Mouse (Mus musculus) embryonic facial prominence, embryonic 12.5 days (tissue): ENCODE measurements around the gene Vmp1. TPM values are rescaled to one million over a fixed set of nuclear protein-coding genes. Genes with fewer than 3 reads are reported as not detected.

Experiments used
- ATAC-seq: fragments of 200-750 bp; cut with Nextera tagmentation; 2 replicates; pipeline ENCODE4 v1.8.0; 2017; ENCODE audit not compliant: insufficient number of reproducible peaks, insufficient read depth, low FRiP score, low TSS enrichment
- H3K27ac ChIP-seq: fragments of 300-500 bp; sonication (generic); 2 replicates; pipeline ENCODE4 v1.5.1; 2016; ENCODE audit warnings: mild to moderate bottlenecking
- H3K27me3 ChIP-seq: fragments of 300-500 bp; sonication (generic); 2 replicates; pipeline ENCODE4 v1.6.1; 2016; ENCODE audit warnings: mild to moderate bottlenecking, moderate library complexity
- H3K36me3 ChIP-seq: fragments of 300-500 bp; sonication (generic); 2 replicates; pipeline ENCODE4 v1.6.1; 2016; ENCODE audit warnings: mild to moderate bottlenecking
- H3K4me1 ChIP-seq: fragments of 300-500 bp; sonication (generic); 2 replicates; pipeline ENCODE4 v1.6.1; 2016
- H3K4me2 ChIP-seq: fragments of 300-500 bp; sonication (generic); replicated peaks from 2 replicates; pipeline ENCODE4 v1.6.1; 2016; ENCODE audit warnings: mild to moderate bottlenecking, moderate library complexity
- H3K4me3 ChIP-seq: fragments of 300-500 bp; sonication (generic); 2 replicates; pipeline ENCODE4 v1.5.1; 2016; ENCODE audit warnings: mild to moderate bottlenecking
- H3K9ac ChIP-seq: fragments of 300-500 bp; sonication (generic); 2 replicates; pipeline ENCODE4 v1.6.1; 2016; ENCODE audit warnings: mild to moderate bottlenecking, moderate library complexity
- H3K9me3 ChIP-seq: fragments of 300-500 bp; sonication (generic); 2 replicates; pipeline ENCODE4 v1.6.1; 2016; ENCODE audit warnings: mild to moderate bottlenecking, moderate library complexity
- WGBS: fragments of 180-500 bp; shearing (Covaris S2); methylation state at CpG from one replicate; pipeline ENCODE4 v1.1.7; 2016; 5-methylcytosine and 5-hydroxymethylcytosine counted together
- polyA plus RNA-seq: library from polyadenylated mRNA; unstranded; fragments of >200 nt; fragmentation: Nextera tagmentation; extraction: Ambion mirVana; gene quantifications from 2 replicates; pipeline ENCODE4 v1.2.1, GENCODE M21; 2016

Vmp1 gene
- polyA plus RNA-seq, 1 experiment from 2014 or later, result 84.7 TPM

DNA sequence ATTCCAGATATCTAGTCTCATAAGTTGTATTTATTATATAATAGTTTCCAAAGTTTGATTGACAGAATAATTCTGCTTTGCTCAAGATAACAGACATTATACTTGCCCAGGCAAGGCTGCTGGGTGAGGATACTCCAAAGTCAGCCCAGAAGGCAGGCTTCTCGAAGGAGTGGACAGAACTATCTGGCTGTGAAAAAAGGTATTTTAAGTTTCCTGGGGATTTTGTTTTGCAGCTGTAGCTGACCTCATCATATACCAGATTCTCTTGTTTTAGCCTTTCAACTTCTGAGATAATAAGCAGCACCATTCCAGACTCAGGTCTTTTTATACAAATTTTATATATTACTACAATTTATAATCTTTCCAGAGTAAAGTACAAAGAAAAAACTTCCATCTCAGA, 34.1 kb downstream of the Vmp1 start:
- no peaks in the 10 kb centered on the region for H3K9me3 ChIP-seq
- ATAC-seq, result no peak
- no peak overlapping the region for H3K4me2 ChIP-seq
- no peak overlapping the region for H3K27ac ChIP-seq
- 71% methylated on average over 1 of the region's 1 CpGs for WGBS
- H3K4me3 ChIP-seq, result no peak overlapping the region
- no peak overlapping the region for H3K9ac ChIP-seq
- H3K27me3 ChIP-seq, result no peaks in the 10 kb centered on the region
- no peaks in the 10 kb centered on the region for H3K4me1 ChIP-seq
- H3K36me3 ChIP-seq, result no peaks in the 10 kb centered on the region

DNA sequence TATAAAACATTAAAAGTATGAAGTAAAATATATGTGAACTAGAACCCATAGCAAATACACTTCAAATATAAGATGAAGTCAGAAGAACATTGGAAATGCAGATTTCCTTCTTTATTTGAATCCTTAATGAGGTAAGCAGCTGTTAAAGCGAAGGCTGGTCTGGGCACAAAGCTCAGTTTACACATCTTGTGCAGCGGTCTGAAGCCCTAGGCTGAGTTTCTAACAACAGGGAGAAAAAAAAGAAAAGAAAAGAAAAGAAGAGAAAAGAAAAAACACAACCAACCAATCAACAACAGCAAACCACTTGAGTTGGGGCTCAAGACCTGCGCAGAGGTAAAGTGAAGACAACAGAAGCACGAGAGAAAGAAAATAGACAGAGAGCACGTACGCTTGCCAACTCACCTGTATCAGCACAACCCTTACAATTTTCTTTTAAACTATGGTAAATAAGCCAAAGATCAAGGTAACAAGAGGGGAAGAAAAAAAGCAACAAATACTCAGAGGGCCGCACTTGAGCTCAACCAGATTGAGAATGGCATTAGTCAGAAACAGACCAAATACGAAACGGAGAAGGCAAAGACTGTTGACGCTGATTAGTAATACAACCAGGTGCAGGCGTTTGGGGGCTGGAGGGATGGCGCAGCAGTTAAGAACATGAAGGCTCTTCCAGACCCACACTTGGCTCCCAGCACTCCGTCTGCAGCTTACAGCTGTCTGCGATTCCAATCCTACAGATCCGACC, 35.8 kb downstream of the Vmp1 start:
- Histone ChIP-seq H3K27ac (no peak overlapping the region), H3K4me2 (no peak overlapping the region), H3K27me3 (no peaks in the 10 kb centered on the region), H3K36me3 (no peaks in the 10 kb centered on the region), H3K9ac (no peak overlapping the region), H3K4me1 (no peaks in the 10 kb centered on the region), H3K4me3 (no peak overlapping the region), H3K9me3 (no peaks in the 10 kb centered on the region)
- ATAC-seq, result no peak
- WGBS, result 70% methylated on average over 15 of the region's 15 CpGs

DNA sequence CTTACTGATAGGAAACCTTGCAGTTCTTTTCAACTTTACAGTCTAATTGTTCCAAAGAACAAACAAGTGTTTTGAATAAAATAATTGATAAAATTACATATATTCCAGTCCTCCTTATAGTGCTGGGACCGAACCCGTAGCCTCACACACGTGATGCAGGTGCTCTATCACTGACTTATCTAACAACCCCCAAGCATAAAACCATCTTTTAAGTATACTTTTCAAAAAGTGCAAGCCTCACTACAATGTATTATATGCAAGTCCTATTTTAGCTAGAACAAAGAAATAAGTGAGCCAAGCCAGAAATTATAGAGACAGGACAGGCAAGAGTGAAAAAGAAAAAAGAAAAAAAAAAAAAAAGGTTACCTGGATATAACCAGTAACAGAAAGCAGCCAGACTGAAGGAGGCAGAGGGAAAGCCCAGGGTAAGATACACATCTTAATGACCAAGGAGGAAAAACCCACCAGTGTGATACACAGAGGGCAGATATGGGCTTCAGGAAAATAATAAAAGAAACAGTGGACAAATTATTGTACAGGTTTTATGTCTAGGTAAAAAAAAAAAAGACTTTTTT, 36.7 kb downstream of the Vmp1 start:
- Histone ChIP-seq H3K4me1 (no peaks in the 10 kb centered on the region), H3K36me3 (no peaks in the 10 kb centered on the region), H3K27me3 (no peaks in the 10 kb centered on the region), H3K27ac (no peak overlapping the region), H3K4me3 (no peak overlapping the region), H3K9ac (no peak overlapping the region), H3K4me2 (no peak overlapping the region), H3K9me3 (no peaks in the 10 kb centered on the region)
- no peak for ATAC-seq
- WGBS, result 88% methylated on average over 3 of the region's 3 CpGs

DNA sequence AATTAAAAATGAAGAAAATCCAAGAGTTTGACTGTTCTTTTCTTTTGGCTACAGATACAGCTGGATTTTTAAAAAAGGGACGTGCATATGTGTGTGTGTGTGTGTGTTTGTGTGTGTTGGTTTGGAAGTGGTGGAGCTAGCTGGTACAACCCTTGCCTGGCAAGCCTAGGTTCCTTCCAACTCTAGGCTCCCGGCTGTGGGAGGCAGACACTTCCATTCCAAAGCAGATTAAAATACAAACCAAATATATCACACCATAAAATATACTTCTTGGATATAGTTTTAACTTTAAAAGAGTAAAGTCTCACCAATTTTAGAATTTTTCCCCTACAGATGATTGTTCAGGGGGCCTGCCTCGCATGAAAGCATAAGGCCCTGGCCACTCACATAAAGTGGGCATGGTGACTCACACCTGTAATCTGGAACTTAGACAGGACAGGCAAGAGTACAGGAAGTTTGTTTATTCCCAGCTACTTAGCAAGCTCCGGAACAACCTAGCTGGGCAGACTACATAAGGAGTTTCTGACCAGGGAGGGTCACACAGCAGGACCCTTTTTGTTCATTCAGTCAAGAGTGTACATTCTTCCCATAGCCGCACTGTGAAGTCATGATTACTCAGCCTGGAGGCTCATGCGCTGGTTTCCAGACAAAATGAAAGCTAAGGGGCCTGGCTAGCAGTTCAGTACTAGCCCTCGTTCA, 37.4 kb downstream of the Vmp1 start:
- Histone ChIP-seq H3K27me3 (no peaks in the 10 kb centered on the region), H3K4me3 (no peak overlapping the region), H3K36me3 (no peaks in the 10 kb centered on the region), H3K9me3 (no peaks in the 10 kb centered on the region), H3K27ac (no peak overlapping the region), H3K4me1 (no peaks in the 10 kb centered on the region), H3K9ac (no peak overlapping the region), H3K4me2 (no peak overlapping the region)
- WGBS, result 64% methylated on average over 7 of the region's 7 CpGs
- ATAC-seq, result no peak

DNA sequence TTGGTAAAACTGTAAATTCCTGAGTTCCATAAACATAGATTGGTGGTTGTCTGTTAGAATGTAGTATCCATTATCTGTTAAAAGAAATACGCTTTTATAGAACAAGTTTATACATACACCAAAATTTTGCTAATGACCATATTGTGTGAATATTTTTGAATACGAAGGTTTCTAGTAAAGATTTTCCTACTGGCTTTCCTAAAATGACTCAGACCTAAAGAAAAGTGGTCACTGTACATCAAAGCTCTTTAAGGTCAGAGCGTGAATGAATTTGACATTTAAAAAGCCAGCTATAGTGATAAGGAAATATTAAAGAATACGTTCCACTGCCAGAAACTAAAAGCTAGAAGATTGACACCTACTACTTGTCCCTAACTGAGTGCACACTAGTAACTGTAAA, 39.1 kb downstream of the Vmp1 start:
- H3K36me3 ChIP-seq, result no peaks in the 10 kb centered on the region
- H3K9me3 ChIP-seq, result no peaks in the 10 kb centered on the region
- 96% methylated on average over 4 of the region's 4 CpGs for whole genome bisulfite sequencing
- H3K9ac ChIP-seq, result no peak overlapping the region
- H3K27ac ChIP-seq, result no peak overlapping the region
- no peak overlapping the region for H3K4me2 ChIP-seq
- ATAC-seq, result no peak
- no peaks in the 10 kb centered on the region for H3K4me1 ChIP-seq
- no peaks in the 10 kb centered on the region for H3K27me3 ChIP-seq
- H3K4me3 ChIP-seq, result no peak overlapping the region

DNA sequence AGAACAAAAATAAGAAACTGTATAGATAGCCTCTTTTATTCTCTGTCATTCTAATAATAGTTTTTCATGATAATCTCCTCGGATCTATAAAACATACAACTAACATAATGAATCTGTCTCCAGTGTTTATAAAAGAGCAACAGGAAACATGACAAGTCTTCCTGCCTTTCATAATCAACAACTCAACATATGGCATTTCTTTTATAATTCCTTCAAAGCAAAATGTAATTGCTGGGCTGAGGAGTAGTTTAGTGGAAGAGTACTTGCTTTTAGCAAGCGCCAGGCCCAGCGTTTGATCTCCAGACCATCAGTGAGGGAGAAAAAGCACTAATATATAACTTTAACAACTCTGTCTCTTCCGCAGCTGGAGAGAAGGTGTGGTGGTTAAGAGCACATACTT, 41.9 kb downstream of the Vmp1 start:
- Histone ChIP-seq H3K4me3 (no peak overlapping the region), H3K36me3 (no peaks in the 10 kb centered on the region), H3K9me3 (no peaks in the 10 kb centered on the region), H3K4me1 (no peaks in the 10 kb centered on the region), H3K4me2 (no peak overlapping the region), H3K27ac (no peak overlapping the region), H3K9ac (no peak overlapping the region), H3K27me3 (no peaks in the 10 kb centered on the region)
- 87% methylated on average over 4 of the region's 4 CpGs for WGBS
- no peak for ATAC-seq

DNA sequence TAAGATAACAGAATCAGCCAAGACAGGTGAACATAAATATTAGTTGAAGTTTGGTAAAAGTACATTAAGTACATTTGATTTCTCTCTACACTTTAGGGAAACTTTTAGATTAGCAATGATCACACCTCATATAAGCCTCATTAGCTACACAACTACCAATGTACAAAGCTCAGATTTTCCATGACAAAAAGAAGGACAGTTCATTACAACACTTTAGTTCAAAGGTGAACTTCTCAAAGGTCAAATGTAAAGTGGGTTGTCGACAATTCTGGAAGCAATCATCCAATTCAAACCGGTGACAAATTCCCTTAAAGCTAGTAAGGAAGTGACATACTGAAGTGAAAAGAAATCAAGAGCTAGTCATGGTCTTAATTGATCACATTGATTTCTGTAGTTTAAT, 45.9 kb downstream of the Vmp1 start:
- Histone ChIP-seq H3K9me3 (no peaks in the 10 kb centered on the region), H3K4me2 (no peak overlapping the region), H3K4me3 (no peak overlapping the region), H3K9ac (no peak overlapping the region), H3K36me3 (no peaks in the 10 kb centered on the region; the same call in 1 of the 2 replicates), H3K27me3 (no peaks in the 10 kb centered on the region), H3K27ac (no peak overlapping the region), H3K4me1 (no peaks in the 10 kb centered on the region)
- no peak for ATAC-seq
- WGBS, result 55% methylated on average over 2 of the region's 2 CpGs

DNA sequence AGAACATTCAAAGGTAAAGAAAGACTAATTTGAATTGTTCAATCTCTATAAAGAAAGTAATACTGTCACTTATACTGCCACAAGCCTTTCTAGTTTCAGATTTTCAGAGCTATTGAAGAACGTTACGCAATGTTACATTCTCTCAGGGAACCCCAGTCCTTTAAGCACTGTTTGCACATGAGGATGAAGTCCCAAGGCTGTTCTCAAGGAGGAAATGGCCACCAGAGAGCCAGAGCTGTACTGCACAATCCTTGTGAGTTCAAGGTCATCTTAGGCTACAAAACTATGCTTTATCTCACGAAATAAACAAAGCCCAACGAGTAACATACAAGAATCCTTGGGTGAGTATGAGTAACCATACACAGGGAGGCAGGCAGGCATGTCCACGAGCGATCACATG, 49.2 kb downstream of the Vmp1 start:
- Histone ChIP-seq H3K27ac (no peak overlapping the region), H3K4me3 (no peak overlapping the region), H3K4me2 (no peak overlapping the region), H3K36me3 (peaks cover 7% of the 10 kb centered on the region; the same call in 1 of the 2 replicates), H3K4me1 (no peaks in the 10 kb centered on the region), H3K9ac (no peak overlapping the region), H3K27me3 (no peaks in the 10 kb centered on the region), H3K9me3 (no peaks in the 10 kb centered on the region)
- 90% methylated on average over 6 of the region's 6 CpGs for WGBS
- ATAC-seq, result no peak

DNA sequence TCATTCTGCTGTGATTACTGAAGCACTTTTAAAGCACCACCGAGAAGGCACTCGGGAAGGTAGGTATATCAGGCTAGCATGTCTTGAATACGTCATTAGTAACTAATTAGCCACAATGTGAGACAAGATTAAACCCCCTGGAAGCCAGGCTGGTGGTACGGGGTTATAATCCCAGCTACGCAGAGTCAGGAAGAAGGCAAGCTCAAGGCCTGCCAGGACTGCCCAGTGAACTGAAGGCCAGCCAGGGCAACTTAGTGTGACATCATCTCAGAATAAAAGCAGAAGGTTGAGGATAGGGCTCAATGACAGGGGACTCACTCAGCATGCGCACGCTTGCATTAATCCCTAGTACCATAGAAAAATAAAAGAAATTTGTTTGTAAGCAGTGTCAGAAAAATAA, 53.7 kb downstream of the Vmp1 start:
- H3K4me3 ChIP-seq, result no peak overlapping the region
- no peak for ATAC-seq
- H3K4me1 ChIP-seq, result no peaks in the 10 kb centered on the region
- H3K36me3 ChIP-seq, result peaks cover 7% of the 10 kb centered on the region; the same call in 1 of the 2 replicates
- no peaks in the 10 kb centered on the region for H3K27me3 ChIP-seq
- no peaks in the 10 kb centered on the region for H3K9me3 ChIP-seq
- no peak overlapping the region for H3K27ac ChIP-seq
- H3K4me2 ChIP-seq, result no peak overlapping the region
- no peak overlapping the region for H3K9ac ChIP-seq
- WGBS, result 88% methylated on average over 7 of the region's 7 CpGs

DNA sequence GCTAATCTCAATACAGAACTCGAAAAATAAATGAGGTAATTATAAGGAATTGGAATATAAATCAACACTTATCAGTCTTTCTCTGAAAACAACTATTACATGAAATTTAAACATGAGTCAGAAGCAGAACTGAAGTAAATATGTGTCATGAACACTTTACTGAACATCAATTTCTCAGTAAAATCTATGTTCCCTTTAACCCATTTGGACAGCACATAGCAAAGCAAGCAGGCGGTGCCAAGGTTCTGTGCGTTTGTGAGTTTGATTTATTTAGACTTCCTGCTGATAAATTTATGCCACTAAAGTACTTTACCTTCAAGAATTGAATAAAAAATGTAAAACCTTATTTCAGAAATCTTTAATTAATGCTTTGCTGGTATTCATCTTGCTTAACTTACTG, 54.2 kb downstream of the Vmp1 start:
- Histone ChIP-seq H3K4me1 (no peaks in the 10 kb centered on the region), H3K27ac (no peak overlapping the region), H3K4me3 (no peak overlapping the region), H3K9ac (no peak overlapping the region), H3K36me3 (peaks cover 7% of the 10 kb centered on the region; the same call in 1 of the 2 replicates), H3K27me3 (no peaks in the 10 kb centered on the region), H3K4me2 (no peak overlapping the region), H3K9me3 (no peaks in the 10 kb centered on the region)
- 84% methylated on average over 3 of the region's 3 CpGs for whole genome bisulfite sequencing
- no peak for ATAC-seq

DNA sequence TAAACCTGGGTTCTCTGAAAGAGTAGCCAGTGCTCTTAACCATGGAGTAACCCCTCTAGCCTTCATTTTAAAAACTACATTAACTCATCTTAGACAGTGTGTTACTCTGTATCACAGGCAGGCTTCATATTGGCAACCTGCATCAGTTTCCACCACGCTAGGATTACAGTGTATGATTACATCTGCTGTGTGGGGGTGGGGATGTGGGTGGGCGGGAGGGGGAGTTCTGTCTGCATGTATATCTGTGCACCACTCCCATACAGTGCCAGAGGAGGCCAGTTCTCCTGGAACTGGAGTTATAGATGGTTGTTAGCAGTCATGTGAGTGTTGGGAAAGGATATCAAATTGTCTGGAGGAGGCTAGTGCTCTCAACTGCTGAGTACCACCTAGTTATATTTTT, 55.2 kb downstream of the Vmp1 start:
- Histone ChIP-seq H3K36me3 (peaks cover 7% of the 10 kb centered on the region; the same call in 1 of the 2 replicates), H3K9me3 (no peaks in the 10 kb centered on the region), H3K4me2 (no peak overlapping the region), H3K4me3 (no peak overlapping the region), H3K27ac (no peak overlapping the region), H3K27me3 (no peaks in the 10 kb centered on the region), H3K9ac (no peak overlapping the region), H3K4me1 (no peaks in the 10 kb centered on the region)
- WGBS, result 69% methylated on average over 2 of the region's 2 CpGs
- ATAC-seq, result no peak

DNA sequence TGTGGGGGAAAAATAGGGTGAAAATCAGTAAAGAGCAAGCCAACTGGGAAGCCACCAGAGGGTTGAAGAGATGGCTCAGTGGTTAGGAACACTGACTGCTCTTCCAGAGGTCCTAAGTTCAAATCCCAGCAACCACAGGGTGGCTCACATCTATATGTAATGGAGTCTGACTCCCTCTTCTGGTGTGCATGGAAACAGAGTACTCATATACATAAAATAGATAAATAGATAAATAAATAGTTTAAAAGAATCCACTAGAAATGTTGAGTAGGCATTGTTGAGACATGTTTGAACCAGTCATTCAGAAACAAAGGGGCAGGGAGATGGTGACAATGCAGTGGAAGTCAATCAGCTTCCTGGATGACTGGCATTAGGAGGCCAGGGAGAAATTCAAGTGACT, 56.0 kb downstream of the Vmp1 start:
- no peak for ATAC-seq
- Histone ChIP-seq H3K27ac (no peak overlapping the region), H3K4me3 (no peak overlapping the region), H3K27me3 (no peaks in the 10 kb centered on the region), H3K36me3 (peaks cover 7% of the 10 kb centered on the region; the same call in 1 of the 2 replicates), H3K9ac (no peak overlapping the region), H3K4me1 (no peaks in the 10 kb centered on the region), H3K9me3 (no peaks in the 10 kb centered on the region), H3K4me2 (no peak overlapping the region)
